Comparison of ENCODE assay signal across 18 mouse cellular contexts in genomic region chr6:8725610-8726009, GRCm38 (mm10).
"Had no signal": no experiment of that assay in that cellular context is flagged by ENCODE, and none has a peak within 500 bp of the region (broad histone marks: within the 10 kb centered on the region; RNA-seq: fewer than 3 reads in every experiment).

No protein-coding gene starts in this region.

- H3K4me2 ChIP-seq: lung, embryonic 14.5 days; midbrain, embryonic 12.5 days; neural tube, embryonic 13.5 days; neural tube, embryonic 15.5 days had no signal

- H3K36me3 ChIP-seq: midbrain, embryonic 10.5 days; midbrain, embryonic 12.5 days; neural tube, embryonic 13.5 days; neural tube, embryonic 15.5 days had no signal

- H3K27ac ChIP-seq: midbrain, embryonic 10.5 days; midbrain, embryonic 12.5 days; neural tube, embryonic 13.5 days; neural tube, embryonic 15.5 days had no signal

- H3K4me1 ChIP-seq: midbrain, embryonic 10.5 days; midbrain, embryonic 12.5 days; neural tube, embryonic 15.5 days had no signal

- H3K27me3 ChIP-seq: midbrain, embryonic 12.5 days; neural tube, embryonic 13.5 days; neural tube, embryonic 15.5 days had no signal

- DNase-seq: lung, embryonic 14.5 days; lung, postnatal 10 days; lung, postnatal 4 days; midbrain, embryonic 14.5 days; retina, postnatal 1 day; right cerebral cortex, adult 18-20 months; right cerebral cortex, postnatal 25 days; right cerebral cortex, postnatal 4 days; spleen, adult 18-20 months; thymus, adult 18-20 months; thymus, postnatal 14 days; thymus, postnatal 36 days had no signal

- H3K4me3 ChIP-seq: midbrain, embryonic 10.5 days; midbrain, embryonic 12.5 days; myocyte; neural tube, embryonic 13.5 days; neural tube, embryonic 15.5 days had no signal

- H3K9me3 ChIP-seq: midbrain, embryonic 12.5 days; neural tube, embryonic 13.5 days; neural tube, embryonic 15.5 days had no signal

- H3K9ac ChIP-seq: lung, embryonic 14.5 days; midbrain, embryonic 12.5 days; neural tube, embryonic 13.5 days; neural tube, embryonic 15.5 days had no signal

- ATAC-seq: midbrain, embryonic 16.5 days had no signal
